Mouse (Mus musculus) mouse embryonic stem cell (cell line): ENCODE measurements around the gene Inava.

ENCODE experiments used
- in situ Hi-C, 2 experiments: fragments of 300-500 bp; cut with MboI; formaldehyde crosslinking; loops; 1 replicate in 1 of 2; 3 replicates in 1 of 2; pipeline ENCODE4 v1.14.3; 2019 to 2020; ENCODE audit warnings: low sequenced_read_pairs in 2 of 2, low pct_unique_long_range_greater_than_20kb in 1 of 2, mixed read lengths in 1 of 2; ENCODE audit not compliant: unreplicated experiment in 1 of 2

The Inava gene

GRCm38 (mm10) chr1:136233892-136234594, at the start of gene Inava:
Gene Inava, minus strand, starts transcription at chr1:136234264.
- in situ Hi-C loops, result no loop called here

- in situ Hi-C loops, result no loop called here
Measured at GRCm38 (mm10) chr1:136277366-136277765, 43.3 kb upstream of the Inava start.

GRCm38 (mm10) chr1:136268224-136268623, 34.2 kb upstream of the Inava start:
- in situ Hi-C loops, result no loop called here

- in situ Hi-C loops, result no loop called here
Measured at GRCm38 (mm10) chr1:136266127-136266526, 32.1 kb upstream of the Inava start.

- in situ Hi-C loops, result no loop called here
Measured at GRCm38 (mm10) chr1:136263355-136263754, 29.3 kb upstream of the Inava start.

- in situ Hi-C loops, result no loop called here
Measured at GRCm38 (mm10) chr1:136260635-136261238, 26.7 kb upstream of the Inava start, which contains the start of gene Gpr25. Gene Gpr25, minus strand, starts transcription at chr1:136260873.

- in situ Hi-C loops, result no loop called here
Measured at GRCm38 (mm10) chr1:136259893-136260634, 26.0 kb upstream of the Inava start.

GRCm38 (mm10) chr1:136259543-136259892, 25.5 kb upstream of the Inava start:
- in situ Hi-C loops, result no loop called here

- in situ Hi-C loops, result no loop called here
Measured at GRCm38 (mm10) chr1:136258495-136258894, 24.4 kb upstream of the Inava start.

- in situ Hi-C loops, result no loop called here
Measured at GRCm38 (mm10) chr1:136255657-136256056, 21.6 kb upstream of the Inava start.

GRCm38 (mm10) chr1:136255174-136255573, 21.1 kb upstream of the Inava start:
- in situ Hi-C loops, result no loop called here

- in situ Hi-C loops, result no loop called here
Measured at GRCm38 (mm10) chr1:136254503-136255065, 20.5 kb upstream of the Inava start.

GRCm38 (mm10) chr1:136253472-136253871, 19.4 kb upstream of the Inava start:
- in situ Hi-C loops, result no loop called here

GRCm38 (mm10) chr1:136249662-136250061, 15.6 kb upstream of the Inava start:
- in situ Hi-C loops, result no loop called here

GRCm38 (mm10) chr1:136247393-136247792, 13.3 kb upstream of the Inava start:
- in situ Hi-C loops, result no loop called here

- in situ Hi-C loops, result no loop called here
Measured at GRCm38 (mm10) chr1:136244469-136244868, 10.4 kb upstream of the Inava start.

- in situ Hi-C loops, result no loop called here
Measured at GRCm38 (mm10) chr1:136241801-136242200, 7.7 kb upstream of the Inava start.

GRCm38 (mm10) chr1:136238495-136238894, 4.4 kb upstream of the Inava start:
- in situ Hi-C loops, result no loop called here

- in situ Hi-C loops, result no loop called here
Measured at GRCm38 (mm10) chr1:136234595-136235092, 580 bp upstream of the Inava start.
